Mouse (Mus musculus): Measurements from ENCODE around the gene Dnah11. TPM values are rescaled to one million over a fixed set of nuclear protein-coding genes. Genes with fewer than 3 reads are reported as not detected.

Dnah11 gene
- polyA plus RNA-seq, 1 experiment, result not detected

DNA sequence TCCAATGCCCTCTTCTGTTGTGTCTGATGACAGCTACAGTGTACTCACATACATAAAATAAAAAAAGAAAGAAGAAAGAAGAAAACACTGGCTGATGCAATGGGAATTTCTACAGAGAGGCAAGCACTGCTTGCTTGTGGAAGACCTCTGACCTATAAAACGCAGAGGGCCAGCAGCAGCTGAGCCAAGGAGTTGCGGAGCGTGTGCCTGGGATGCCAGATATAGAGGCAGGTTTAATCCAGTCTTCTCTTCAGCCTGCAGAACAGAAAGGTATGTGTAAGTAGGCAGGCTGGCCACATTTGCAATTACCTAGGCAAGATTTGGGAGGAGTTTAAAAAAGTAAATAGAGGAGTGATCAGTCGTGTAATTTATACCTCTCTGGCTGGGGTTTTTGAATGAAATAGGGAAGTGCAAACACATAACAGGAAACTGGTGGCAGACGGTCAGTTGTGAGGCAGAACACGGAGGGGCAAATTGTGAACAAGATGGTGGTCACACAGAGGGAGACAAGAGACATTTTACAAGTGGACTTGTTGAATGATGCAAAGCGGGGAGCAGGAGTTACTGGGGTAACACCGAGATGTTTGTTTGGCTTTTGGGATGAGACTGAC is 367.4 kb downstream of the Dnah11 start:
- Histone ChIP-seq H3K4me3 (ENCODE audit: insufficient read depth, low read depth, low read length) (no peak overlapping the region), H3K27ac (ENCODE audit: insufficient read depth, low read depth, low read length) (no peak overlapping the region)
- 87% methylated on average over 8 of the region's 8 CpGs for whole genome bisulfite sequencing

DNA sequence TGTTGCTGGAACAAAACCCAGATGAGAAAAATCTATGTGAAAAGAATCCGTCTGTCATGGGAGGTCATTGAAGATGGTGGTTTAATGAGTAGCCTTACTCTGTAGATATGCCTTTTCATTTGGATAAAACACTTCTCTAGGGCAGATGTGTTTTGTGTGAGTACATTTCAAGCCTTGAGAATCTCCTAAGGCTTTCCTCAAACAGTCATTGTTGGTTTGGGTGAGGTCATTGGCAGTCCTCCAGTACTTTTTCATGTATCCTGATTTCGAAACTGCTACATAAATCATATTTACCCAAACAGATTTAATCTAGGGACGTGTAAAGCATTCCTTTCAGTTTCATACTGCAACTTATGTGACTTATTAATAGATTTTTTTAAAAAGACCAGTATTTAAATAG is 370.5 kb downstream of the Dnah11 start:
- no peak overlapping the region for H3K4me3 ChIP-seq (ENCODE audit: insufficient read depth, low read depth, low read length)
- TF ChIP-seq CTCF (IDR thresholded peaks at IDR 0.05; ENCODE audit: insufficient read depth, low read depth, low read length), result no peak
- no peak for TF ChIP-seq POLR2A (IDR thresholded peaks at IDR 0.05; ENCODE audit: insufficient read depth, low read depth, low read length)
- no peaks in the 10 kb centered on the region for H3K4me1 ChIP-seq (ENCODE audit: control insufficient read depth, insufficient read depth, low read length)
- H3K27ac ChIP-seq (ENCODE audit: insufficient read depth, low read depth, low read length), result no peak overlapping the region
- 90% methylated on average over 3 of the region's 3 CpGs for WGBS

More for the DNA sequence above, 367.4 kb downstream of the Dnah11 start:
- TF ChIP-seq CTCF (IDR thresholded peaks at IDR 0.05; ENCODE audit: insufficient read depth, low read depth, low read length) (no peak), POLR2A (IDR thresholded peaks at IDR 0.05; ENCODE audit: insufficient read depth, low read depth, low read length) (no peak)
- no peaks in the 10 kb centered on the region for H3K4me1 ChIP-seq (ENCODE audit: control insufficient read depth, insufficient read depth, low read length)

Other genes with a start within 250 kb of the Dnah11 start
- not detected in 2 replicates for gene Sp4, start 102.4 kb upstream of the Dnah11 start, polyA plus RNA-seq (2012; ENCODE audit: insufficient read depth, insufficient read length, low replicate concordance, missing spikeins)

Data from olfactory bulb, adult 2 months (tissue).